Mouse (Mus musculus): ENCODE data around the gene Gm20388. TPM values are rescaled to one million over a fixed set of nuclear protein-coding genes. Genes with fewer than 3 reads are reported as not detected.
A peak's percentile ranks its signal among the peaks of the same experiment; 100 is the strongest.

The Gm20388 gene
- total and polyA plus RNA-seq, 2 experiments from 2014 or later, result 51.3 TPM; not detected in 1

DNA sequence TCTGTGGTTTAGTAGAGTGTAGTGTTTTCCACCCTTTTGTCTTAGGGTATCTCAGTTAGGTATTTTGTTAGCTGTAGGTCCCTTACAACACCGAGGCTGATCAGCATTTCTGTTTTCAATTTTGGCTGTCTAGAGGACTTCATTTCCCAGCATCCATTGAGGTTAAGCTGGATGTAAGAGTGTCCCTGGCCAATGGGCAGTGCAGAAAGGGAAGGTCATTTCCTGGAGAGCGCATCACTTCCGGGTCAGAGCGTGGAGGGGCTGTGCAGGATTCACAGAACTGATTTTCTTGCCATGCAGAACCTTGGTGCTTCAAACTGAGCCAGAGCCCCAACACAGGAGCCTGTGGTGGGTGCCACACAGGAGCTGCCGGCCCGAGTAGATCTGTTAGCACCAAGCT, 1017.4 kb downstream of the Gm20388 start:
- Histone ChIP-seq H3K4me3 (ENCODE audit: low read depth, low read length) (no peak overlapping the region), H3K4me2 (ENCODE audit: low read depth) (no peak overlapping the region), H3K27ac (ENCODE audit: low read depth, low read length) (no peak overlapping the region), H3K27me3 (ENCODE audit: insufficient read depth, low read length) (no peaks in the 10 kb centered on the region), H3K36me3 (ENCODE audit: insufficient read depth) (no peaks in the 10 kb centered on the region), H3K4me1 (ENCODE audit: insufficient read depth) (no peaks in the 10 kb centered on the region), H3K9me3 (ENCODE audit: low read length) (0 out of 2 replicates have a peak, but pooled peaks cover 2% of the 10 kb centered on the region), H3K9ac (no peak overlapping the region)
- ATAC-seq (peak; percentile 53), DNase-seq (no peak)
- WGBS, result 91% methylated on average over 6 of the region's 6 CpGs
- no peak for TF ChIP-seq CTCF (IDR thresholded peaks at IDR 0.05; ENCODE audit: low read depth)

DNA sequence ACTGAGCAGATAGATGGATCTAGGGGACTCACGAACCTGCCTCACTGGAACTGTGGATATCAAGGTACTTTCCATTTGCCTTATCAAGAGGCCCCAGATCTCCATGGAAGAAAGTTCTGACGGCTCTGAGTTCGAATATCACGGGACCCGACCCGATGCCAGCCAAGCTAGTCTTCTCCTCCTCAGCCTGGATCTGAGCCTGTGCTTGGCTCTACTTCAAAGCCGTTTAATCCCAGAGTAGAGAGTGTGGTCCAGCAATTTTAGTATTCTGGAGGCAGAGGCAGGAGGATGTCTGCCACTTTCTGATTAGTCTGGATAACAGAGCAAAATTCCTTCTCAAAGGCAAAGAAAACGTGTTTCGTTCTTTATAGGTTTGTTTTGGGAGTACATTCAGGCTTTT, 1024.0 kb downstream of the Gm20388 start:
- ATAC-seq (no peak), DNase-seq (no peak)
- H3K9ac ChIP-seq, result no peak overlapping the region
- H3K27me3 ChIP-seq (ENCODE audit: insufficient read depth, low read length), result no peaks in the 10 kb centered on the region
- no peaks in the 10 kb centered on the region for H3K4me1 ChIP-seq (ENCODE audit: insufficient read depth)
- no peaks in the 10 kb centered on the region for H3K9me3 ChIP-seq (ENCODE audit: low read length)
- H3K4me2 ChIP-seq (ENCODE audit: low read depth), result no peak overlapping the region
- H3K36me3 ChIP-seq (ENCODE audit: insufficient read depth), result no peaks in the 10 kb centered on the region
- WGBS, result 83% methylated on average over 9 of the region's 9 CpGs
- H3K27ac ChIP-seq (ENCODE audit: low read depth, low read length), result no peak overlapping the region
- TF ChIP-seq CTCF (IDR thresholded peaks at IDR 0.05; ENCODE audit: low read depth), result no peak
- no peak overlapping the region for H3K4me3 ChIP-seq (ENCODE audit: low read depth, low read length)

DNA sequence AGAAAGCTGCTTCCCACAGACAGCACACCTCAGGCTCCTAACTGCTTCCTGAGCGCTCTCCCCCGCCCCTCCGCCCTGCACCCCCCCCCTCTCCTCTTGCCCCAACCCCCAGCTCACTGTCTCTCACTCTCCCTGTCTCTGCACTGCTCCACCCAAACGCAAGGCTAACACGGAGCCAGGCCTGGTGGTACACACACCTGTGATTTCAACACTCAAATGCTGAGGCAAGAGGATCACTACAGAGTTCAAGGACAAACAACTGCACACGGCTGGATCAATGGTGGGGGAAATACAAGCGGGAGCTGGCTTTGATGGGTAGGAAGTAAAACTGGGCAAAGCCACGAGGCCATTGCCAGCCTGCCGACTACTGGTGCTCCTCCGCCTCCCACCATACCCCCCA, 1026.0 kb downstream of the Gm20388 start:
- WGBS, result 57% methylated on average over 10 of the region's 10 CpGs
- Histone ChIP-seq H3K36me3 (ENCODE audit: insufficient read depth) (no peaks in the 10 kb centered on the region), H3K27ac (ENCODE audit: low read depth, low read length) (no peak overlapping the region), H3K4me2 (ENCODE audit: low read depth) (no peak overlapping the region), H3K9me3 (ENCODE audit: low read length) (no peaks in the 10 kb centered on the region), H3K4me3 (ENCODE audit: low read depth, low read length) (no peak overlapping the region), H3K27me3 (ENCODE audit: insufficient read depth, low read length) (no peaks in the 10 kb centered on the region), H3K9ac (no peak overlapping the region), H3K4me1 (ENCODE audit: insufficient read depth) (no peaks in the 10 kb centered on the region)
- ATAC-seq (no peak), DNase-seq (no peak)
- TF ChIP-seq CTCF (IDR thresholded peaks at IDR 0.05; ENCODE audit: low read depth), result no peak

DNA sequence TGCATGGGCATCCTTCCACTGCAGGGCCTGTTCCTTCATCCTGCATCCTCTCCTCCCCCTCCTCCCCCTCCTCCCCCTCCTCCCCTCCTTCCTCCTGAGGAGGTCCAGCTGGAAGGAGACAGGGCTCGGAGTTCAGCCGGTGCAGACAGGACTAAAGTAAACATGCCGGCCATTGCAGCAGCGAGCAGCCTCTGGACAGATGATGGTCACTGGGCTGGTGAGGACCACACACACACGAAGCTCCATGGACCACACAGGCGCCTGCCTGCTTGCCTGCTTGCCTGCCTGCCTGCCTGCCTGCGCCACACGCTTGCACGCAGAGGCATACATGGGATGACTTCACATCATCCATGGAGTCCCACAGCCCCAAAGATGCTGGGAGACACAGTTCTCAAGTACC, 1026.8 kb downstream of the Gm20388 start:
- no peak overlapping the region for H3K27ac ChIP-seq (ENCODE audit: low read depth, low read length)
- WGBS, result 69% methylated on average over 7 of the region's 9 CpGs
- ATAC-seq (no peak), DNase-seq (no peak)
- no peaks in the 10 kb centered on the region for H3K4me1 ChIP-seq (ENCODE audit: insufficient read depth)
- H3K9ac ChIP-seq, result no peak overlapping the region
- no peaks in the 10 kb centered on the region for H3K27me3 ChIP-seq (ENCODE audit: insufficient read depth, low read length)
- no peak for TF ChIP-seq CTCF (IDR thresholded peaks at IDR 0.05; ENCODE audit: low read depth)
- H3K4me2 ChIP-seq (ENCODE audit: low read depth), result no peak overlapping the region
- H3K4me3 ChIP-seq (ENCODE audit: low read depth, low read length), result no peak overlapping the region
- no peaks in the 10 kb centered on the region for H3K9me3 ChIP-seq (ENCODE audit: low read length)
- no peaks in the 10 kb centered on the region for H3K36me3 ChIP-seq (ENCODE audit: insufficient read depth)

DNA sequence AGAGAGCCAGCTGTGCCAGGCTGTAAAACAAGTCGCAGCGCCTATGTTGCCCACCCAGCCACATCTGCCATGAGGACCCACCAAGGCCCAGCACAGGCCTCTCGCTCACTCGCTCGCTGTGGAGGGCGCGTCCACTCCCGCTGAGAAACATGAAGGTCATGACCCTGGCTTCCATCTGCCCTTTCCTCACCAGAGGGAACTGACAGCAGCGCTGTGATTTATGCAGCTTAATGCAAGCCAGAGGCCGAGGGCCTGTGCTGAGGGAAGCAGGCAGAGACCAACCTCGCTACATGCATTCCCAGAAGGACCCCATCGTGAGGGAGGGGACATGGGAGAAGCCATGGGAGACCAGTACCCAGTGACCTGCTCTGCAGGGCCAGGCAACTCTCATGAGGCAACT, 1029.6 kb downstream of the Gm20388 start:
- H3K4me2 ChIP-seq (ENCODE audit: low read depth), result no peak overlapping the region
- H3K27ac ChIP-seq (ENCODE audit: low read depth, low read length), result no peak overlapping the region
- H3K4me1 ChIP-seq (ENCODE audit: insufficient read depth), result no peaks in the 10 kb centered on the region
- no peak for DNase-seq
- H3K9me3 ChIP-seq (ENCODE audit: low read length), result no peaks in the 10 kb centered on the region
- H3K36me3 ChIP-seq (ENCODE audit: insufficient read depth), result no peaks in the 10 kb centered on the region
- no peak overlapping the region for H3K9ac ChIP-seq
- no peaks in the 10 kb centered on the region for H3K27me3 ChIP-seq (ENCODE audit: insufficient read depth, low read length)
- 76% methylated on average over 12 of the region's 12 CpGs for WGBS
- no peak for TF ChIP-seq CTCF (IDR thresholded peaks at IDR 0.05; ENCODE audit: low read depth)
- no peak overlapping the region for H3K4me3 ChIP-seq (ENCODE audit: low read depth, low read length)
- ATAC-seq, result no peak

DNA sequence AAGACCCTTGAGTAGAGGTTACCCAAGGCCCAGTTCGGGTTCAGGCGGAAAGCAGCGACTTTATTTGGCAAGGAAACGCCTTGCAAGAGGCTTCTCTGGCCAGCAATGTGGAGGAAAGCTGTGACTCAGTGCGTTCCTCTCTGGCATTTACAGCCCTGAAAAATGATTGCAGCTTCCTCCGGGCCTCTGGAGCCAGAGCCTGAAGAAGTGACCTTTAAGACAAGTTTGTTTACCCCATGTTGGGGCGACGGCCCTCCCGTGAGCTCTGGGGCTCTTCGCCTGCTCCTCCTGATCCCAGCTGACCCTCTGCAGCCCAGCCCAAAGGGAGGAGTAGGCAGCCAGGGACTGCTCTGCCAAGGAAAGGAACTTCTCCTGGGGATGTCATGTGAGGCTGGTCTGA, 1036.6 kb downstream of the Gm20388 start:
- peaks cover 3% of the 10 kb centered on the region for H3K27me3 ChIP-seq (ENCODE audit: insufficient read depth, low read length)
- no peak overlapping the region for H3K9ac ChIP-seq
- no peak overlapping the region for H3K4me3 ChIP-seq (ENCODE audit: low read depth, low read length)
- no peak overlapping the region for H3K27ac ChIP-seq (ENCODE audit: low read depth, low read length)
- no peak for ATAC-seq
- 83% methylated on average over 10 of the region's 10 CpGs for WGBS
- no peak for DNase-seq
- no peaks in the 10 kb centered on the region for H3K9me3 ChIP-seq (ENCODE audit: low read length)
- H3K4me1 ChIP-seq (ENCODE audit: insufficient read depth), result no peaks in the 10 kb centered on the region
- no peaks in the 10 kb centered on the region for H3K36me3 ChIP-seq (ENCODE audit: insufficient read depth)
- no peak for TF ChIP-seq CTCF (IDR thresholded peaks at IDR 0.05; ENCODE audit: low read depth)
- no peak overlapping the region for H3K4me2 ChIP-seq (ENCODE audit: low read depth)

DNA sequence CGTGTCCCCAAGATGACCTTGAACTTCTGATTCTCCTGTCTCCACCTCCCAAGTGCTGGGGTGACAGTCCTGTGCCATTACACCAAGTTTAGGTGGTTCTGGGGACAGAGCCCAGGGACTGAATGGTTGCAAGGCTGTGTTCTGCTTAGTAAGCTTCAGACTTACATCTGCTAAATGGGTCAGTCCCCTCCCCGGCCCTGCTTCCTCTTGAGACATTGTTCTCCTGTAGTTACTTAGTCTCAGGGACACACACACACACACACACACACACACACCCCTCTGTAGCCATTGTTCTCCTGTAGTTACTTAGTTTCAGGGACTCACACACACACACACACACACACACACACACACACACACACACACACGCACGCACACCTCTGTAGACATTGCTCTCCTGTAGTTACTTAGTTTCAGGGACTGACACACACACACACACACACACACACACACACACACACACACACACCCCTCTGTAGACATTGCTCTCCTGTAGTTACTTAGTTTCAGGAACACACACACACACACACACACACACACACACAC, 1037.5 kb downstream of the Gm20388 start:
- H3K4me3 ChIP-seq (ENCODE audit: low read depth, low read length), result no peak overlapping the region
- H3K9ac ChIP-seq, result no peak overlapping the region
- WGBS, result 75% methylated on average over 4 of the region's 4 CpGs
- H3K27me3 ChIP-seq (ENCODE audit: insufficient read depth, low read length), result peaks cover 3% of the 10 kb centered on the region
- no peaks in the 10 kb centered on the region for H3K36me3 ChIP-seq (ENCODE audit: insufficient read depth)
- no peak for DNase-seq
- no peaks in the 10 kb centered on the region for H3K4me1 ChIP-seq (ENCODE audit: insufficient read depth)
- H3K9me3 ChIP-seq (ENCODE audit: low read length), result no peaks in the 10 kb centered on the region
- no peak overlapping the region for H3K4me2 ChIP-seq (ENCODE audit: low read depth)
- no peak for TF ChIP-seq CTCF (IDR thresholded peaks at IDR 0.05; ENCODE audit: low read depth)
- no peak overlapping the region for H3K27ac ChIP-seq (ENCODE audit: low read depth, low read length)
- no peak for ATAC-seq

Measured in forebrain, postnatal 0 days (tissue).